Mouse (Mus musculus) G1E (cell line): ENCODE measurements around the gene Pitx1.

Experiments
- CTCF ChIP-seq: IDR thresholded peaks from 2 replicates; pipeline ENCODE4 v1.5.1; 2012; ENCODE audit warnings: low read depth, low read length, inconsistent platforms, mixed read lengths
- POLR2AphosphoS5 ChIP-seq: IDR thresholded peaks from 2 replicates; pipeline ENCODE4 v1.6.1; 2012; ENCODE audit warnings: low read depth, low read length, inconsistent platforms; ENCODE audit not compliant: insufficient replicate concordance

GRCm38 (mm10) chr13:55852205-55852604, 16.2 kb upstream of the Pitx1 start:
- no peak for TF ChIP-seq CTCF
- no peak for TF ChIP-seq POLR2AphosphoS5
